Mouse (Mus musculus) embryonic fibroblast, embryonic 13.5 days (primary cell): ENCODE measurements around the gene Dpm3.

Experiments used
- CTCF ChIP-seq: IDR thresholded peaks from 2 replicates; pipeline ENCODE4 v1.5.1; 2011; ENCODE audit warnings: mild to moderate bottlenecking, control low read depth, low read length, moderate library complexity, borderline replicate concordance; ENCODE audit not compliant: insufficient read depth
- POLR2A ChIP-seq: IDR thresholded peaks from 2 replicates; pipeline ENCODE4 v1.6.1; 2011; ENCODE audit warnings: low read depth, mild to moderate bottlenecking, control low read depth, low read length, moderate library complexity

DNA sequence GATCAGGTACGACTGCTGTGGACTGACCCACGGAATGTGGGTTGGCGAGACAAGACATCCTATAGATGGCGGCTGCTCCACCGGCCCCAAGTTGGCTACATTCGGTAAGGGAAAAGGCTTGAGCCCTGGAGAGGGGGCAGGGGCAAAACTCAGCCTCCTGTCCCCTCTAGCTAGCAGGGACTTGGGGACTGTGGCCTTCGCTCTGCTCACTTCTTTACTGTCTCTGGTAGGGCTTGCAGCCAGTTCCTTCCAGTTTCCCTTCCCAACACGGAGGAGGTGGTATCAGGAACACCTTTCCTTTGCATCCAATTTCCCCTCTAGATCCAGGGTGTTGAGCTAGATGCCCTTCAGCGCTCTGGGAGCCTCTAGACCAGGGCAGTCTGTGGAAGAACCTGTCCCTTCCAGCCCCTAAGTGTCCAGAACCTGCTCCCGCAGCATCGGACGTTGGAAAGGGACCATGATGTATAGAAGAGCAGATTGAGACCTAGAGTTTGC lies 33.8 kb upstream of the Dpm3 start:
- no peak for TF ChIP-seq CTCF
- no peak for TF ChIP-seq POLR2A
